Mouse (Mus musculus) olfactory bulb, adult 2 months (tissue): Measurements from ENCODE around the gene Snx6.

Experiments used
- CTCF ChIP-seq: fragments of 200-500 bp; IDR thresholded peaks from 2 replicates; pipeline ENCODE4 v1.5.1; 2012; ENCODE audit warnings: low read depth, mild to moderate bottlenecking, low read length, moderate library complexity; ENCODE audit not compliant: insufficient read depth
- POLR2A ChIP-seq: fragments of 200-500 bp; IDR thresholded peaks from 2 replicates; pipeline ENCODE4 v1.6.1; 2012; ENCODE audit warnings: mild to moderate bottlenecking, low read depth, low read length, moderate library complexity; ENCODE audit not compliant: insufficient read depth

GRCm38 (mm10) chr12:54763624-54764023 lies 31.9 kb downstream of the Snx6 start:
- TF ChIP-seq CTCF: no peak
- no peak for TF ChIP-seq POLR2A
